Mouse (Mus musculus) ES-Bruce4 (cell line): ENCODE measurements around the gene Car11. TPM values are rescaled to one million over a fixed set of nuclear protein-coding genes. Genes with fewer than 3 reads are reported as not detected.

Experiments used
- H3K27ac ChIP-seq: 2 replicates; pipeline ENCODE4 v1.5.1; 2012; ENCODE audit warnings: low read length, inconsistent platforms; ENCODE audit not compliant: insufficient read depth
- H3K27me3 ChIP-seq: 2 replicates; pipeline ENCODE4 v1.6.1; 2012; ENCODE audit warnings: mild to moderate bottlenecking, low read length, inconsistent platforms; ENCODE audit not compliant: control insufficient read depth, poor library complexity, insufficient read depth, severe bottlenecking
- H3K36me3 ChIP-seq: 2 replicates; pipeline ENCODE4 v1.6.1; 2012; ENCODE audit warnings: inconsistent platforms, mild to moderate bottlenecking, low read length, moderate library complexity; ENCODE audit not compliant: control insufficient read depth, poor library complexity, insufficient read depth, severe bottlenecking
- H3K4me1 ChIP-seq: one replicate; pipeline ENCODE4 v1.8.1; 2011; ENCODE audit warnings: low read length; ENCODE audit not compliant: control insufficient read depth, insufficient read depth
- H3K4me3 ChIP-seq: 2 replicates; pipeline ENCODE4 v1.5.1; 2011; ENCODE audit warnings: low read depth, mild to moderate bottlenecking, low read length
- H3K9ac ChIP-seq: 2 replicates; pipeline ENCODE4 v1.6.1; 2012; ENCODE audit warnings: low read depth, mild to moderate bottlenecking, inconsistent platforms; ENCODE audit not compliant: poor library complexity, severe bottlenecking
- H3K9me3 ChIP-seq: replicated peaks from 2 replicates; pipeline ENCODE4 v1.6.1; 2012; ENCODE audit warnings: mild to moderate bottlenecking, low read length, inconsistent platforms; ENCODE audit not compliant: control insufficient read depth, poor library complexity, insufficient read depth, severe bottlenecking
- CTCF ChIP-seq: IDR thresholded peaks from one replicate; pipeline ENCODE4 v1.8.1; 2011; ENCODE audit warnings: low read depth, low read length
- EP300 ChIP-seq: IDR thresholded peaks from 2 replicates; pipeline ENCODE4 v1.6.1; 2011; ENCODE audit warnings: low read depth, low read length; ENCODE audit not compliant: insufficient read depth
- POLR2A ChIP-seq: IDR thresholded peaks from one replicate; pipeline ENCODE4 v1.8.1; 2011; ENCODE audit warnings: low read length; ENCODE audit not compliant: insufficient read depth
- polyA plus RNA-seq: library from polyadenylated mRNA; stranded (reverse); fragments of >200 nt; gene quantifications from 2 replicates; pipeline ENCODE4 v1.2.4, GENCODE M21; 2011; ENCODE audit warnings: low read depth; ENCODE audit not compliant: missing spikeins, insufficient read depth, insufficient read length

Car11 gene
- polyA plus RNA-seq, 1 experiment = 6.0 TPM

GRCm38 (mm10) chr7:45706721-45707241, 7.1 kb downstream of the Car11 start:
- TF ChIP-seq EP300 = no peak
- TF ChIP-seq POLR2A = no peak
- no peak for TF ChIP-seq CTCF
- no peaks in the 10 kb centered on the region for H3K27me3 ChIP-seq
- no peaks in the 10 kb centered on the region for H3K36me3 ChIP-seq
- H3K4me3 ChIP-seq = peak overlapping the region; percentile 89
- peak overlapping the region; percentile 86 for H3K9ac ChIP-seq
- no peaks in the 10 kb centered on the region for H3K9me3 ChIP-seq
- H3K27ac ChIP-seq = peak overlapping the region; percentile 78
- peaks cover 10% of the 10 kb centered on the region for H3K4me1 ChIP-seq

GRCm38 (mm10) chr7:45707375-45707967, 7.8 kb downstream of the Car11 start:
- Histone ChIP-seq H3K27ac (peak overlapping the region; percentile 78), H3K9me3 (no peaks in the 10 kb centered on the region), H3K36me3 (no peaks in the 10 kb centered on the region), H3K27me3 (no peaks in the 10 kb centered on the region), H3K4me1 (peaks cover 10% of the 10 kb centered on the region), H3K4me3 (peak overlapping the region; percentile 60), H3K9ac (peak overlapping the region; percentile 86)
- TF ChIP-seq POLR2A = peak; percentile 75
- TF ChIP-seq CTCF = no peak
- TF ChIP-seq EP300 = peak; percentile 82; the same call in 1 of the 2 replicates

- Histone ChIP-seq H3K27me3 (no peaks in the 10 kb centered on the region), H3K4me1 (peaks cover 10% of the 10 kb centered on the region), H3K4me3 (no peak overlapping the region), H3K9me3 (no peaks in the 10 kb centered on the region), H3K27ac (peak overlapping the region; percentile 68; the same call in 1 of the 2 replicates), H3K9ac (peak overlapping the region; percentile 86), H3K36me3 (peaks cover 5% of the 10 kb centered on the region; the same call in 1 of the 2 replicates)
- TF ChIP-seq POLR2A = no peak
- no peak for TF ChIP-seq EP300
- no peak for TF ChIP-seq CTCF
These were observed 8.6 kb downstream of the Car11 start for GRCm38 (mm10) chr7:45708221-45708761.

GRCm38 (mm10) chr7:45709036-45709435, 9.4 kb downstream of the Car11 start:
- TF ChIP-seq CTCF = no peak
- TF ChIP-seq POLR2A = no peak
- no peak for TF ChIP-seq EP300
- peaks cover 10% of the 10 kb centered on the region for H3K4me1 ChIP-seq

GRCm38 (mm10) chr7:45709677-45710355, 10.2 kb downstream of the Car11 start:
- Histone ChIP-seq H3K9ac (no peak overlapping the region), H3K4me1 (peaks cover 10% of the 10 kb centered on the region), H3K9me3 (no peaks in the 10 kb centered on the region), H3K36me3 (peaks cover 6% of the 10 kb centered on the region; the same call in 1 of the 2 replicates), H3K4me3 (no peak overlapping the region), H3K27me3 (no peaks in the 10 kb centered on the region), H3K27ac (0 out of 2 replicates have a peak overlapping the region, but pooled peaks have one; percentile 0)
- TF ChIP-seq POLR2A (no peak), EP300 (no peak)

More at GRCm38 (mm10) chr7:45709036-45709435, 9.4 kb downstream of the Car11 start:
- peaks cover 6% of the 10 kb centered on the region; the same call in 1 of the 2 replicates for H3K36me3 ChIP-seq
- no peak overlapping the region for H3K27ac ChIP-seq
- H3K9ac ChIP-seq = no peak overlapping the region
- H3K4me3 ChIP-seq = no peak overlapping the region
- H3K9me3 ChIP-seq = no peaks in the 10 kb centered on the region
- H3K27me3 ChIP-seq = no peaks in the 10 kb centered on the region
